Mouse (Mus musculus) liver, adult 2 months (tissue): ENCODE data around the gene Nxf2. TPM values are rescaled to one million over a fixed set of nuclear protein-coding genes. Genes with fewer than 3 reads are reported as not detected.

Experiments used
- DNase-seq: peaks from one replicate; pipeline ENCODE4 v3.0.0-alpha.2; 2011; ENCODE audit warnings: low read depth, low spot score; ENCODE audit errors: extremely low read depth
- H3K27ac ChIP-seq: fragments of 200-500 bp; replicated peaks from 2 replicates; pipeline ENCODE4 v1.5.1; 2012; ENCODE audit warnings: low read depth, mild to moderate bottlenecking, control low read depth, inconsistent platforms, low read length; ENCODE audit not compliant: insufficient read depth
- H3K27me3 ChIP-seq: fragments of 200-500 bp; 2 replicates; pipeline ENCODE4 v1.6.1; 2012; ENCODE audit warnings: mild to moderate bottlenecking, moderate library complexity, low read length, inconsistent platforms; ENCODE audit not compliant: control insufficient read depth, insufficient read depth
- H3K36me3 ChIP-seq: fragments of 200-500 bp; 2 replicates; pipeline ENCODE4 v1.6.1; 2012; ENCODE audit warnings: low read length, inconsistent platforms; ENCODE audit not compliant: control insufficient read depth, insufficient read depth
- H3K4me1 ChIP-seq: fragments of 200-500 bp; 2 replicates; pipeline ENCODE4 v1.6.1; 2011; ENCODE audit warnings: low read length; ENCODE audit not compliant: control insufficient read depth, insufficient read depth
- H3K4me3 ChIP-seq: fragments of 200-500 bp; 2 replicates; pipeline ENCODE4 v1.5.1; 2011; ENCODE audit warnings: low read depth, mild to moderate bottlenecking, control low read depth, low read length, moderate library complexity; ENCODE audit not compliant: insufficient read depth
- H3K79me2 ChIP-seq: fragments of 200-500 bp; 2 replicates; pipeline ENCODE4 v1.6.1; 2012; ENCODE audit warnings: inconsistent platforms, mild to moderate bottlenecking, low read length, moderate library complexity; ENCODE audit not compliant: control insufficient read depth, insufficient read depth
- H3K9ac ChIP-seq: fragments of 200-500 bp; 2 replicates; pipeline ENCODE4 v1.6.1; 2012; ENCODE audit warnings: low read depth, mild to moderate bottlenecking, control low read depth, inconsistent platforms, low read length
- CTCF ChIP-seq: fragments of 200-500 bp; IDR thresholded peaks from 2 replicates; pipeline ENCODE4 v1.5.1; 2011; ENCODE audit warnings: low read depth, low read length, control low read depth
- POLR2A ChIP-seq: fragments of 200-500 bp; IDR thresholded peaks from 2 replicates; pipeline ENCODE4 v1.6.1; 2011; ENCODE audit warnings: low read length, control low read depth; ENCODE audit not compliant: insufficient read depth; ENCODE audit errors: extremely low read depth
- WGBS: fragments of 180-500 bp; shearing (Covaris S2); methylation state at CpG from one replicate; pipeline ENCODE4 v1.1.7; 2018; 5-methylcytosine and 5-hydroxymethylcytosine counted together
- polyA plus RNA-seq: library from polyadenylated mRNA; depleted of rRNA; stranded (reverse); fragments of >200 nt; gene quantifications from 2 replicates; pipeline ENCODE4 v1.2.3, GENCODE M21; 2012
- total RNA-seq: library from RNA; depleted of rRNA; stranded (reverse); fragments of >200 nt; gene quantifications from 2 replicates; pipeline ENCODE4 v1.2.3, GENCODE M21; 2014

Gene Nxf2
- total and polyA plus RNA-seq, 2 experiments = 0.09 TPM; not detected in 1

GRCm38 (mm10) chrX:134963305-134964094 is 1.1 kb downstream of the Nxf2 start:
- Histone ChIP-seq H3K79me2 (no peaks in the 10 kb centered on the region), H3K9ac (no peak overlapping the region), H3K36me3 (no peaks in the 10 kb centered on the region), H3K4me1 (no peaks in the 10 kb centered on the region), H3K27ac (no peak overlapping the region), H3K27me3 (no peaks in the 10 kb centered on the region), H3K4me3 (0 out of 2 replicates have a peak overlapping the region, but pooled peaks have one; percentile 32)
- WGBS = 53% methylated on average over 32 of the region's 53 CpGs
- no peak for TF ChIP-seq CTCF
- no peak for TF ChIP-seq POLR2A
- DNase-seq = peak; percentile 4

- Histone ChIP-seq H3K4me3 (no peak overlapping the region), H3K9ac (no peak overlapping the region), H3K36me3 (no peaks in the 10 kb centered on the region), H3K79me2 (no peaks in the 10 kb centered on the region), H3K4me1 (no peaks in the 10 kb centered on the region), H3K27ac (no peak overlapping the region), H3K27me3 (no peaks in the 10 kb centered on the region)
- DNase-seq = no peak
- TF ChIP-seq CTCF = 0 out of 2 replicates have a peak, but pooled peaks have one; percentile 4
- TF ChIP-seq POLR2A = no peak
- 37% methylated on average over 5 of the region's 5 CpGs for WGBS
Observed at GRCm38 (mm10) chrX:134930361-134930760, 34.2 kb downstream of the Nxf2 start.

- DNase-seq = no peak
- WGBS = 80% methylated on average over 5 of the region's 5 CpGs
- no peak overlapping the region for H3K9ac ChIP-seq
- TF ChIP-seq CTCF (no peak), POLR2A (no peak)
- H3K27me3 ChIP-seq = no peaks in the 10 kb centered on the region
- H3K36me3 ChIP-seq = no peaks in the 10 kb centered on the region
- H3K27ac ChIP-seq = no peak overlapping the region
- no peak overlapping the region for H3K4me3 ChIP-seq
- H3K79me2 ChIP-seq = no peaks in the 10 kb centered on the region
- H3K4me1 ChIP-seq = no peaks in the 10 kb centered on the region
Observed at GRCm38 (mm10) chrX:134929927-134930326, 34.6 kb downstream of the Nxf2 start.

- Histone ChIP-seq H3K36me3 (no peaks in the 10 kb centered on the region), H3K4me1 (no peaks in the 10 kb centered on the region), H3K27ac (no peak overlapping the region), H3K27me3 (no peaks in the 10 kb centered on the region), H3K9ac (no peak overlapping the region), H3K79me2 (no peaks in the 10 kb centered on the region), H3K4me3 (no peak overlapping the region)
- TF ChIP-seq CTCF = peak; percentile 29; the same call in 1 of the 2 replicates
- TF ChIP-seq POLR2A = no peak
- no peak for DNase-seq
Observed at GRCm38 (mm10) chrX:134925058-134925457, 39.5 kb downstream of the Nxf2 start.

- no peaks in the 10 kb centered on the region for H3K36me3 ChIP-seq
- no peaks in the 10 kb centered on the region for H3K4me1 ChIP-seq
- no peaks in the 10 kb centered on the region for H3K79me2 ChIP-seq
- 82% methylated on average over 7 of the region's 7 CpGs for WGBS
- no peak overlapping the region for H3K9ac ChIP-seq
- H3K4me3 ChIP-seq = no peak overlapping the region
- no peak overlapping the region for H3K27ac ChIP-seq
- DNase-seq = no peak
- TF ChIP-seq POLR2A = no peak
- TF ChIP-seq CTCF = no peak
- no peaks in the 10 kb centered on the region for H3K27me3 ChIP-seq
Observed at GRCm38 (mm10) chrX:134923675-134924424, 40.7 kb downstream of the Nxf2 start.

GRCm38 (mm10) chrX:134919220-134919619 is 45.3 kb downstream of the Nxf2 start:
- H3K27ac ChIP-seq = no peak overlapping the region
- H3K79me2 ChIP-seq = no peaks in the 10 kb centered on the region
- WGBS = 52% methylated on average over 1 of the region's 1 CpGs
- no peaks in the 10 kb centered on the region for H3K4me1 ChIP-seq
- no peak overlapping the region for H3K9ac ChIP-seq
- TF ChIP-seq POLR2A (no peak), CTCF (no peak)
- H3K27me3 ChIP-seq = no peaks in the 10 kb centered on the region
- H3K4me3 ChIP-seq = no peak overlapping the region
- no peak for DNase-seq
- no peaks in the 10 kb centered on the region for H3K36me3 ChIP-seq
